Mouse (Mus musculus) forebrain, embryonic 15.5 days (tissue): ENCODE results near the gene Sec31b. TPM values are rescaled to one million over a fixed set of nuclear protein-coding genes. Genes with fewer than 3 reads are reported as not detected.
A peak's percentile ranks its signal among the peaks of the same experiment; 100 is the strongest.

Experiments used
- ATAC-seq: fragments of 200-750 bp; cut with Nextera tagmentation; replicated peaks from 2 replicates; pipeline ENCODE4 v1.8.0; 2017; ENCODE audit warnings: mild to moderate bottlenecking, moderate TSS enrichment, moderate library complexity
- H3K27ac ChIP-seq: fragments of 300-500 bp; sonication (generic); replicated peaks from 2 replicates; pipeline ENCODE4 v1.5.1; 2015; ENCODE audit warnings: mild to moderate bottlenecking, inconsistent platforms
- H3K27me3 ChIP-seq: fragments of 300-500 bp; sonication (generic); 2 replicates; pipeline ENCODE4 v1.6.1; 2015; ENCODE audit warnings: inconsistent platforms
- H3K36me3 ChIP-seq: fragments of 300-500 bp; sonication (generic); 2 replicates; pipeline ENCODE4 v1.6.1; 2015; ENCODE audit warnings: mild to moderate bottlenecking, inconsistent platforms
- H3K4me1 ChIP-seq: fragments of 300-500 bp; sonication (generic); 2 replicates; pipeline ENCODE4 v1.6.1; 2015; ENCODE audit warnings: inconsistent platforms
- H3K4me2 ChIP-seq: fragments of 300-500 bp; sonication (generic); replicated peaks from 2 replicates; pipeline ENCODE4 v1.6.1; 2015; ENCODE audit warnings: mild to moderate bottlenecking, inconsistent platforms
- H3K4me3 ChIP-seq: fragments of 300-500 bp; sonication (generic); 2 replicates; pipeline ENCODE4 v1.5.1; 2015; ENCODE audit warnings: mild to moderate bottlenecking, inconsistent platforms
- H3K9ac ChIP-seq: fragments of 300-500 bp; sonication (generic); replicated peaks from 2 replicates; pipeline ENCODE4 v1.6.1; 2015; ENCODE audit warnings: mild to moderate bottlenecking, inconsistent platforms
- H3K9me3 ChIP-seq: fragments of 300-500 bp; sonication (generic); 2 replicates; pipeline ENCODE4 v1.6.1; 2016; ENCODE audit warnings: inconsistent platforms
- WGBS: fragments of 180-500 bp; shearing (Covaris S2); methylation state at CpG from one replicate; pipeline ENCODE4 v1.1.7; 2015; ENCODE audit warnings: mixed read lengths; 5-methylcytosine and 5-hydroxymethylcytosine counted together
- polyA plus RNA-seq: library from polyadenylated mRNA; unstranded; fragments of >200 nt; fragmentation: Nextera tagmentation; extraction: Ambion mirVana; gene quantifications from 2 replicates; pipeline ENCODE4 v1.2.1, GENCODE M21; 2015

Sec31b gene
- 0.08 and 0.09 TPM in 2 replicates for polyA plus RNA-seq

DNA sequence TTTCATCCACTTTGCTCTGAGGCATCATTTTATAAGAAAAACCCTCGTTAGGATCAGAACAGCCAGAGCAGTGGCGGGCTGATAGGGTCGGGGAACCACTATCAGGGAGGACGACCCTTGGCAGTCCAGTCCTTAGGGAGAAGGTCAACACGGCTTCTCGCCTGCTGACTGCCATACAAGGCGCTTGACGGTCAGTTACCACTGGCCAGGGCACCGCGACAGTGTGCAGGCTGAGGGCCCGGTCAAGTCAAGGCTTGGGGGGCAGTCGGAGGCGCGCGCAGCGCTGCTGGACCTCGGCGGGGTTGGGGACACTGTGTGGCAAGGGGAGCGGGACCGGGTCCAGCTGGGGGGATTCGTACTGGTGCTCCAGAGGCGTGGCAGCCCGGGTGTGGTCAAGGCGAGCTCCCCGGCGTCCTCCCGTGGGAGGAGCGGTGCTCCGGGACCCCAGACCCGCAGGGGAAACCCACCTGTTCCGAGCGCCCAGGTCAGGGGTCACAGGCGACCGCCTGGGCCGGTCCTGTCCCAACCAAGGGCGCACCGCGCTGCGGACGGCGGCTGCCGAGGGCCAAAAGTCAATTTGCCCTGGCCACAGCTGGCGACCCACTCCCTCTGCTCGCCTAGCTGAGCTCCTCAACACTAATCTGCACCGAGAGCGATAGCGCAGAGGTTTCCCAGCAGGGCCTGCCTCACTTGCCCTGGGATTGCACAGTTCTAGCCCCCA, at the start of gene Sec31b:
TSS of gene Sec31b (minus strand) at position 544 of the 721 bp plus-strand sequence.
- Histone ChIP-seq H3K9ac (0 out of 2 replicates have a peak within 1 kb of the TSS, but pooled peaks have one; percentile 8), H3K27ac (no peak within 1 kb of the TSS), H3K4me1 (peaks cover 8% of the 10 kb centered on the region), H3K9me3 (0 out of 2 replicates have a peak, but pooled peaks cover under 1% of the 10 kb centered on the region), H3K36me3 (peaks cover 28% of the 10 kb centered on the region), H3K27me3 (peaks cover 36% of the 10 kb centered on the region), H3K4me3 (peak within 1 kb of the TSS; percentile 24), H3K4me2 (peak within 1 kb of the TSS; percentile 36)
- WGBS, result under 1% methylated on average over 47 of the region's 47 CpGs
- ATAC-seq, result 0 out of 2 replicates have a peak, but pooled peaks have one; percentile 26

DNA sequence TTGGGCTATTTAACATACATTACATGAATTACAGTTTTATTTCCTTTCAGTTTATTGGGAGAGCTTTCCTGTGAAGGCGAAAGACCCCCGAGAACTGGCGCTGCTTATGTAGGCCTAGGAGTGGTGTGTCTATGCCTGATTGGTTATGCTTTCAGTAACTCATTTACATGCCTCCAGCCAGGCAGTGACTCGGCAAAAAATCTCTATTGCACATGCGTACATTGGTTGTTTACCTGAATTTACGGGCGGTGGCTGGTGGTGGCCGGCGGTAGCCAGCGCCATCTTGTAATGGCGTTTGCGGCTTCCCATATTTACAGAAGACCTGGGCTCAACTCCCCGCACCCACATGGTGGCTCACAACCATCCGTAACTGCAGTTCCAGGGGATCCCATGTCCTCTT, 48.5 kb upstream of the Sec31b start:
- no peak overlapping the region for H3K27ac ChIP-seq
- no peak for ATAC-seq
- WGBS, result 96% methylated on average over 14 of the region's 14 CpGs
- H3K36me3 ChIP-seq, result no peaks in the 10 kb centered on the region
- H3K9ac ChIP-seq, result no peak overlapping the region
- H3K9me3 ChIP-seq, result no peaks in the 10 kb centered on the region
- H3K4me2 ChIP-seq, result no peak overlapping the region
- H3K4me3 ChIP-seq, result no peak overlapping the region
- H3K4me1 ChIP-seq, result no peaks in the 10 kb centered on the region
- no peaks in the 10 kb centered on the region for H3K27me3 ChIP-seq

DNA sequence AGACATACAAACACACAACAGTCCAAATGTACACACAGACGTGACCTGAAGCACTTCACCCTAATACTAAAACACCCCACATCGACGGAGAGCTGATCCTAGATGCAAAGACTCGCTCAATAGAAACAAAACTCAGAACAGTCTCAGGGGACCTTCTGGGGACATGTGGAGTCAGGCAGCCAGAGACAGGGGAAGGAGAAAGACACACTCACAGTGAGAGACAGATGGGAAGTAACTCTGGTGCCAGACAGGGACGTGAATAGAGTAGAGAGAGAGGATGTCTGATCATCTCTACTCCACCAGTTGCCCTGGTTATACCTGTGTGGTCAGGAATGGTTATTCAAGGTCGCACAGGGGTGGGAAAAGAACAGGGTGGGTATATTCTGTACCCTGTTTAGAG, 46.0 kb upstream of the Sec31b start:
- no peaks in the 10 kb centered on the region for H3K4me1 ChIP-seq
- ATAC-seq, result no peak
- no peak overlapping the region for H3K4me2 ChIP-seq
- no peaks in the 10 kb centered on the region for H3K27me3 ChIP-seq
- 69% methylated on average over 6 of the region's 6 CpGs for WGBS
- no peak overlapping the region for H3K27ac ChIP-seq
- H3K9me3 ChIP-seq, result no peaks in the 10 kb centered on the region
- H3K9ac ChIP-seq, result no peak overlapping the region
- no peak overlapping the region for H3K4me3 ChIP-seq
- H3K36me3 ChIP-seq, result no peaks in the 10 kb centered on the region

DNA sequence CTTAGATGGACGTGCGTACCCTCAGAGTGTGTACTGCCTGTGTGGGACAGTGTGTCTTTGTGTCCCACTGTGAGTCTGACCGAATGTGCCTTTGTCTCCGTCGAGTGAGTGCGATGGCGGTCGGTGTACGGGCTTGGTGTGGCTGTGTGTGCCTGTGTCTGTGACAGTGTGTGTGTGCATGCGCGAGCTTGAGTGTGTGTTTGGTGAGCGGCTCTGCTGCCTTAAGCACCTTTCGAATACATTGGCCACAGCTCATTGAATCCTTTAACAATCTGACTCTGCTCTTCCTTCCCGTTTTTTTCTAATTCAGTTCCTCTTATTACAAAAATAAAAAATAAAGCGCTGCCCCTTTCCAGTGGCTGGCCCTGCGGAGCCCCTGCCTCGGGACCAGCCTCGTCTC, 45.3 kb upstream of the Sec31b start:
- H3K27me3 ChIP-seq, result no peaks in the 10 kb centered on the region
- no peaks in the 10 kb centered on the region for H3K36me3 ChIP-seq
- no peak overlapping the region for H3K4me2 ChIP-seq
- no peak for ATAC-seq
- no peaks in the 10 kb centered on the region for H3K4me1 ChIP-seq
- H3K9me3 ChIP-seq, result no peaks in the 10 kb centered on the region
- no peak overlapping the region for H3K27ac ChIP-seq
- 82% methylated on average over 18 of the region's 18 CpGs for WGBS
- no peak overlapping the region for H3K4me3 ChIP-seq
- no peak overlapping the region for H3K9ac ChIP-seq

DNA sequence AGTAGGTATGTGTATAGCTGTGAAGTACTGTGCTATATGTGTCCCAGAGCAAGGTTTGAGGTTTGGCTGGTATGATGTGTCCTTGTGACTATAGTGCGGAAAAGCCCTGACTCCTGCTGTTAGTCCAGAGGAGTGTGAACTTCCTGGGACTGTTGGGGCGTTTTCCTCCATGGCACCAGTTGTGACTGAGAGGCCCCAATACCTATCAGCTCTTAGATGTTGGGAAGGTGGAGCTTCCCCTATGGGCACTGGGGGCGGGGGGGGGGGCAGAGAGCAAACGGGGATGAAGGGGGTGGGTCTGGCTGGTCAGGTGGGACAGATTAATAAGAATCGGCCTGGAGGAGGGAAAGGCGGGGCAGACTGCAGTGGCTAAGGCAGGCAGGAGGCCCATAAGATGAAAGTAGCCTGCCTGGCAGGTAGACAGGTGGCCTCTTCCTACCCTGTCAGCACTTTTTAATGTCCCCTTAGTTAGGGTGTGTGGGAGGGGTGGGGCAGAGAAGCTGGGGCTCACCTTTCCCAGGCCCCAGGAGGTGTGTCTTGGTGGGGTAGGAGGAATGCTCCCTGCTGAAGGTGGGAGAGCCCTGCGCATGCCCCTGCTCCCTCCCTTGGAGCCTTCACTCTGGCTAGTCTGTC, 44.0 kb upstream of the Sec31b start:
- no peaks in the 10 kb centered on the region for H3K27me3 ChIP-seq
- no peaks in the 10 kb centered on the region for H3K36me3 ChIP-seq
- no peak overlapping the region for H3K9ac ChIP-seq
- H3K9me3 ChIP-seq, result no peaks in the 10 kb centered on the region
- ATAC-seq, result no peak
- 49% methylated on average over 7 of the region's 7 CpGs for WGBS
- H3K27ac ChIP-seq, result no peak overlapping the region
- H3K4me2 ChIP-seq, result no peak overlapping the region
- no peak overlapping the region for H3K4me3 ChIP-seq
- no peaks in the 10 kb centered on the region for H3K4me1 ChIP-seq

DNA sequence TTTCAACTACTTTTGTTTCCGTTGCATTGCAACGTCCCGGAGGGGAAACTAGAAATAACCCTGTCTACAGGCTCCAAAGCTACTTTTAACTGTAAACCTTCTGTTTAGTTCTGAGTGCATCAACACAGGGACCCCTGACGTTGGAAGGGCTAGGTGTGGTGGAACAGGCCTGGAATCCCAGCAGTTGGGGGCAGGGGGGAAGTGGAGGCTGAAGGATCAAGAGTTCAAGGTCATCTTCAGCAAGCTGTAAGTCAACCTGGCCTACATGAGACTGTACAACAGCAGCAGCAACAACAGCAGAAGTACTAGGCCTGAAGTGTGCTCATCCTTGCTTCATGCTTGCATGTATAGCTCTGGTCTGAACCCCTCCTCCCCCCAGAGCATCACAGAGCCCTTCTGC, 42.4 kb upstream of the Sec31b start:
- Histone ChIP-seq H3K27ac (no peak overlapping the region), H3K4me3 (no peak overlapping the region), H3K4me2 (no peak overlapping the region), H3K4me1 (no peaks in the 10 kb centered on the region), H3K36me3 (no peaks in the 10 kb centered on the region), H3K27me3 (no peaks in the 10 kb centered on the region; the same call in 1 of the 2 replicates), H3K9me3 (no peaks in the 10 kb centered on the region), H3K9ac (no peak overlapping the region)
- 40% methylated on average over 4 of the region's 4 CpGs for whole genome bisulfite sequencing
- no peak for ATAC-seq

DNA sequence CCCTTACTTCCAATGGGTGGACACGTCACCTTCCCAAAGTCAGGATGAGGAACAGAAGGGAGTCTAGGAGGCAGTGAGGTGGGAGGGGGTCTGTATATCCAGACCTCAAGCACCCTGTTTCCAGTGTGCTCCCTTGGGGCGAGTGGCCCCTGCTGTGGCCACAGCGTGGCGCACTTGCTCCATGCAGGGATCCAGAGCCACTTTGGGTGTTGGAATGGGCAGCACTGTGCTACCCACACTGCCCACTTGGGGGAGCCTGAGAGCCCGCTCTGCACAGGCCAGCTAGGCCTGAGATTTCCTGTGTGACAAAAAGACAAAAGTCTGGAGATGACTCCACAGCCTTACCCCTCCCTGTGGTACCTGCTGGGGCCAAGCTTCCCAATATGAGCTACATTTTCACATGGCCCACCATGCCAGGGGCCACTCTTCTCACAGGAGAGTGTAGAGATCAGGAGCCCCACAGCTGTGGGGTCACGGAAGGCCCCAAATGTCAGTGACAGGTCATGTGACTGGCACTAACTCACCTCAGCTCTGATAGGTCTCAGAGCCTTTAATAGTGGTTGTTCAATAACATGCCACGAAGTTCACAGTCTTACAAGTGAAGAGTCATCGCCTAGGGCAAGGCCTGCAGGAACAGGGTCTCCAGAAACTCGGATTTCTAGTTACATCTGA, 37.1 kb upstream of the Sec31b start:
- no peak overlapping the region for H3K4me3 ChIP-seq
- 34% methylated on average over 9 of the region's 9 CpGs for WGBS
- H3K27me3 ChIP-seq, result no peaks in the 10 kb centered on the region; the same call in 1 of the 2 replicates
- H3K9ac ChIP-seq, result no peak overlapping the region
- H3K27ac ChIP-seq, result no peak overlapping the region
- peak; percentile 89 for ATAC-seq
- no peaks in the 10 kb centered on the region for H3K36me3 ChIP-seq
- H3K4me2 ChIP-seq, result no peak overlapping the region
- H3K4me1 ChIP-seq, result no peaks in the 10 kb centered on the region
- H3K9me3 ChIP-seq, result no peaks in the 10 kb centered on the region

DNA sequence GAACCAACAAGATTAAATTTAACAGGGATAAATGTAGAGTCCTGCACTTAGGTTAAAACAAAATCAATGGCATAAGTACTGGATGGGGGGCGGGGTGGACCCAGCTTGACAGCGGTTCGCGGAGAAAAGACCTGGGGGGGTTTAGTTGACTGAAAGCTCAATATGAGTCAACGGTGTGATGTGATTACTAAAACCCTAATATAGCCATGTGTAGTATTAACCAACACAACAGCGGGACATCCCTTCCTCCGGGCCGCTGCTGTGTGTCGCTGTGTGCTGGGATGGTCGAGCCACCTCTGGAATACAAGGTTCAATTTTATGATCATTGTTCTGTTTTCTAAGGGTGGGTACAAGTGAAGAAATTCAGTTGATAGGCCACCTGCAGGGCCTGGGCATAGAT, 36.4 kb upstream of the Sec31b start:
- no peak overlapping the region for H3K4me2 ChIP-seq
- no peak overlapping the region for H3K9ac ChIP-seq
- WGBS, result 78% methylated on average over 10 of the region's 10 CpGs
- no peaks in the 10 kb centered on the region for H3K9me3 ChIP-seq
- peak; percentile 25; the same call in 1 of the 2 replicates for ATAC-seq
- no peaks in the 10 kb centered on the region; the same call in 1 of the 2 replicates for H3K27me3 ChIP-seq
- H3K36me3 ChIP-seq, result no peaks in the 10 kb centered on the region
- no peaks in the 10 kb centered on the region for H3K4me1 ChIP-seq
- H3K4me3 ChIP-seq, result no peak overlapping the region
- no peak overlapping the region for H3K27ac ChIP-seq

DNA sequence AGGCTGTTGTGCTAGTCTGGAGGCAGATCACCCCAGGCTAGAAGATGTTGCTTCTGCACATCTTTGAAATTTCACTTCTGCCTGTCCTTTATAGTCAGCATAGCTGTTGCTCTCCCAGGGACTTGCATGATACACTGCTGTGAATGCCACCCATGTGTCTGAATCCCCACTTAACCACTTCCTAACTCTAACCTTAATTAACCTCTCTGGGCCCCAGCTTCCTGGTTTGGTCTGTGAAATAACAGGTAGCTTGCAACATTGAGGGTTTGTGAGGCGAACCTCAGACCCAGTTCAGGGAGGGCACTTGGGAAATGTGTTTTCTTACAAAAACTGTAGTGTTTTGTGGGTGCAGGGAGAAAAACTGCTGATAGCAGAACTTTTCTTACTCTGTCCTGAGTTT, 32.4 kb upstream of the Sec31b start:
- Histone ChIP-seq H3K4me2 (no peak overlapping the region), H3K27ac (no peak overlapping the region), H3K9me3 (no peaks in the 10 kb centered on the region), H3K4me3 (no peak overlapping the region), H3K9ac (no peak overlapping the region), H3K36me3 (peaks cover 18% of the 10 kb centered on the region; the same call in 1 of the 2 replicates), H3K27me3 (no peaks in the 10 kb centered on the region), H3K4me1 (no peaks in the 10 kb centered on the region)
- no peak for ATAC-seq
- WGBS, result 78% methylated on average over 1 of the region's 1 CpGs

DNA sequence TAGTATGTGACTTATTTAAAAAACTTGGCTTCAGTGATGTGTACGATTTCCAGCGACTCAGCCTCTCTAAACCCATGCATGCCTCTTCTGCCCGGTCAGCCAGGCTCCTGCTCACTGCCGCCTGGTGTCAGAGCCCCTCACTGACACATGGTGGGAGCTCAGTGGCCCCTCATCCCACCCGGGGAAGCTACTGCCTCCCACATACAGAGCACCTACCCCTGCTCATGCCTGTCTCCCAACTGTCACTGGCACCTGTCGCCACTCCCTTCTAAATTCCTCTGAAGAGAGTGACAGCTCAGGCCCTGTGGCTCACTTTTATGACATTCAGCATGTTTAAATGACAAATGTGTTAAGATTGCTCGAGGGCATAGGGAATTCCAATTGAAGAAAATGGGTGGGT, 30.6 kb upstream of the Sec31b start:
- H3K36me3 ChIP-seq, result peaks cover 35% of the 10 kb centered on the region
- H3K4me2 ChIP-seq, result no peak overlapping the region
- H3K4me1 ChIP-seq, result no peaks in the 10 kb centered on the region
- H3K4me3 ChIP-seq, result no peak overlapping the region
- WGBS, result 79% methylated on average over 7 of the region's 7 CpGs
- H3K9ac ChIP-seq, result no peak overlapping the region
- no peak overlapping the region for H3K27ac ChIP-seq
- H3K27me3 ChIP-seq, result no peaks in the 10 kb centered on the region
- H3K9me3 ChIP-seq, result no peaks in the 10 kb centered on the region
- ATAC-seq, result no peak

DNA sequence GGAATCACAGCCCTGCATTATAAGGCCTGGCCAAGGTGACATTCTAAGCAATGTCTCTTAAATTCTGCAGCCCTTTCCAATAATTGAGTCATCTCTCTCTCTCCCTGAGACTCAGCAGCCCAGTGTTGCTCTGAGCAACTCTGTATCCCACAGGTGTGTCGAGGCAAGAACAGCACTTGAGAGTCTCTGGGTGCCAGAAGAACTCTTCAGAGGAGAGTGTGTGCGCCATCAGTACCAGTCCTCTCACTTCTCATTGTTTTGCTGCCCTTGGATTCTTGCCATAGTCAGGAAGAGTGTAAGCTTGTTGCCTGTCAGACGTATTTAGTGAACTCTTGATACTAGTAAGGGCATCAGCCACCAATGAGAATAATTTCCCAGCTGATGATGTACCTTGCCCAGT, 22.1 kb upstream of the Sec31b start:
- ATAC-seq, result no peak
- H3K9me3 ChIP-seq, result no peaks in the 10 kb centered on the region
- H3K9ac ChIP-seq, result no peak overlapping the region
- H3K27me3 ChIP-seq, result no peaks in the 10 kb centered on the region
- peaks cover 76% of the 10 kb centered on the region for H3K36me3 ChIP-seq
- WGBS, result 87% methylated on average over 3 of the region's 3 CpGs
- no peak overlapping the region for H3K27ac ChIP-seq
- no peak overlapping the region for H3K4me2 ChIP-seq
- no peak overlapping the region for H3K4me3 ChIP-seq
- H3K4me1 ChIP-seq, result peaks cover 26% of the 10 kb centered on the region

DNA sequence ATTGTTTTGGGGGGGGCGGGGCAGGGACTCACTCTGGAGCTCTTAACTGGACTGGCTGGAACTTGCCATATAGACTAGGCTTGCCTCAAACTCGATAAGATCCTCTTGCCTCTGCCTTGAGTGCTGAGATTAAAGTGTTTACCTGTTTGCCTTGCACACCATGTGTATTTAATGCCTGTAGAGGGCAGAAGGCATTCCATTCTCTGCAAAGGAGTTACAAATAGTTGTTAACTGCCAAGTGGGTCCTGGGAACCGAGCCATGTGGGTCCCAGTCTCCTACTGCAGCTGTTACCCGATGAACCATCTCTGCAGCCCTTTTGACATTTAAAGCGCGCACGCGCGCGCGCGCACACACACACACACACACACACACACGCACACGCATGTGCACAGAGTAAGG, 18.3 kb upstream of the Sec31b start:
- no peak for ATAC-seq
- Histone ChIP-seq H3K4me2 (peak overlapping the region; percentile 79), H3K4me3 (no peak overlapping the region; the same call in 1 of the 2 replicates), H3K9ac (no peak overlapping the region), H3K9me3 (no peaks in the 10 kb centered on the region), H3K4me1 (peaks cover 26% of the 10 kb centered on the region), H3K36me3 (peaks cover 38% of the 10 kb centered on the region), H3K27ac (no peak overlapping the region), H3K27me3 (no peaks in the 10 kb centered on the region)
- 91% methylated on average over 14 of the region's 14 CpGs for WGBS
